Mouse (Mus musculus) yolk sac, embryonic 10.5 days (tissue): ENCODE measurements at regions not wholly inside any gene's neighbourhood (a gene's known extent, or its start where the extent isn't known, plus 50 kb on each side); places are given as distances from the start of the nearest gene placed in this dataset.
"Not testable (repeated sequence)": the region's sequence is repeated elsewhere in the genome, so short reads cannot be mapped to it uniquely, and the experiment has no call there.

ENCODE experiments used
- DNase-seq: peaks from one replicate; pipeline ENCODE4 v3.0.0-alpha.2; 2017; ENCODE audit warnings: low spot score

GRCm38 (mm10) chrX:19341231-19342007 is 139.7 kb downstream of the Tex13c3 start:
- DNase-seq = not testable (repeated sequence)

GRCm38 (mm10) chrX:19313286-19313685 is 167.8 kb downstream of the Tex13c3 start:
- no peak for DNase-seq

- DNase-seq = no peak
Measured at GRCm38 (mm10) chrX:19311809-19312559, 169.1 kb downstream of the Tex13c3 start.

- DNase-seq = no peak
Measured at GRCm38 (mm10) chrX:19311377-19311776, 169.7 kb downstream of the Tex13c3 start.

GRCm38 (mm10) chrX:19288171-19288570 is 192.9 kb downstream of the Tex13c3 start:
- no peak for DNase-seq

- DNase-seq = no peak
Measured at GRCm38 (mm10) chrX:19286431-19286830, 194.7 kb downstream of the Tex13c3 start.

- no peak for DNase-seq
Measured at GRCm38 (mm10) chrX:19285773-19286172, 195.3 kb downstream of the Tex13c3 start.

- DNase-seq = peak; percentile 1
Measured at GRCm38 (mm10) chrX:19283078-19283477, 198.0 kb downstream of the Tex13c3 start.

GRCm38 (mm10) chrX:19264237-19264636 is 216.9 kb downstream of the Tex13c3 start:
- no peak for DNase-seq

- no peak for DNase-seq
Measured at GRCm38 (mm10) chrX:19246777-19247619, 234.1 kb downstream of the Tex13c3 start.

GRCm38 (mm10) chrX:19237738-19238261 is 243.3 kb downstream of the Tex13c3 start:
- peak; percentile 48 for DNase-seq

- peak; percentile 3 for DNase-seq
Measured at GRCm38 (mm10) chrX:19237048-19237737, 243.9 kb downstream of the Tex13c3 start.

- DNase-seq = no peak
Measured at GRCm38 (mm10) chrX:19235449-19235848, 245.7 kb downstream of the Tex13c3 start.

- DNase-seq = no peak
Measured at GRCm38 (mm10) chrX:19231823-19232222, 249.3 kb downstream of the Tex13c3 start.

- DNase-seq = no peak
Measured at GRCm38 (mm10) chrX:19223336-19223735, 257.8 kb downstream of the Tex13c3 start.

GRCm38 (mm10) chrX:19220785-19221496 is 260.2 kb downstream of the Tex13c3 start:
- no peak for DNase-seq

- no peak for DNase-seq
Measured at GRCm38 (mm10) chrX:19219727-19220126, 261.4 kb downstream of the Tex13c3 start.

GRCm38 (mm10) chrX:19219301-19219700 is 261.8 kb downstream of the Tex13c3 start:
- no peak for DNase-seq

- no peak for DNase-seq
Measured at GRCm38 (mm10) chrX:19206420-19206819, 274.7 kb downstream of the Tex13c3 start.

- no peak for DNase-seq
Measured at GRCm38 (mm10) chrX:19202542-19202941, 278.6 kb downstream of the Tex13c3 start.

- no peak for DNase-seq
Measured at GRCm38 (mm10) chrX:19201383-19201782, 279.7 kb downstream of the Tex13c3 start.
